Mouse (Mus musculus) kidney, postnatal 0 days (tissue): ENCODE data around the gene Adpgk. TPM values are rescaled to one million over a fixed set of nuclear protein-coding genes. Genes with fewer than 3 reads are reported as not detected.

Experiments
- ATAC-seq: fragments of 200-750 bp; cut with Nextera tagmentation; replicated peaks from 2 replicates; pipeline ENCODE4 v1.8.0; 2017; ENCODE audit warnings: low read depth, moderate number of reproducible peaks, moderate TSS enrichment, moderate library complexity; ENCODE audit not compliant: low FRiP score
- DNase-seq: peaks from one replicate; pipeline ENCODE4 v3.0.0-alpha.2; 2016; ENCODE audit warnings: low spot score
- H3K27ac ChIP-seq: fragments of 300-500 bp; sonication (generic); 2 replicates; pipeline ENCODE4 v1.5.1; 2014; ENCODE audit warnings: mild to moderate bottlenecking
- H3K27me3 ChIP-seq: fragments of 300-500 bp; sonication (generic); 2 replicates; pipeline ENCODE4 v1.6.1; 2014; ENCODE audit warnings: low read length, mixed read lengths; ENCODE audit not compliant: insufficient read depth
- H3K36me3 ChIP-seq: fragments of 300-500 bp; sonication (generic); 2 replicates; pipeline ENCODE4 v1.6.1; 2014; ENCODE audit warnings: low read length, mixed read lengths; ENCODE audit not compliant: insufficient read depth
- H3K4me1 ChIP-seq: fragments of 300-500 bp; sonication (generic); replicated peaks from 2 replicates; pipeline ENCODE4 v1.6.1; 2014; ENCODE audit warnings: antibody characterized with exemption, low read length, mixed read lengths; ENCODE audit not compliant: insufficient read depth
- H3K4me2 ChIP-seq: fragments of 300-500 bp; sonication (generic); 2 replicates; pipeline ENCODE4 v1.6.1; 2014; ENCODE audit warnings: mild to moderate bottlenecking, low read length, moderate library complexity, mixed read lengths
- H3K4me3 ChIP-seq: fragments of 300-500 bp; sonication (generic); replicated peaks from 2 replicates; pipeline ENCODE4 v1.5.1; 2014; ENCODE audit warnings: low read depth, low read length
- H3K9ac ChIP-seq: fragments of 300-500 bp; sonication (generic); 2 replicates; pipeline ENCODE4 v1.6.1; 2014; ENCODE audit warnings: low read depth, low read length
- H3K9me3 ChIP-seq: fragments of 300-500 bp; sonication (generic); replicated peaks from 2 replicates; pipeline ENCODE4 v1.6.1; 2016; ENCODE audit warnings: low read length, inconsistent platforms, mixed read lengths
- CTCF ChIP-seq: IDR thresholded peaks from 2 replicates; pipeline ENCODE4 v1.5.1; 2016; ENCODE audit warnings: antibody characterized with exemption, low read depth, mild to moderate bottlenecking, moderate library complexity
- WGBS: fragments of 180-500 bp; shearing (Covaris S2); extraction: QIAGEN DNeasy Blood & Tissue Kit; methylation state at CpG from one replicate; pipeline ENCODE4 v1.1.7; 2014; 5-methylcytosine and 5-hydroxymethylcytosine counted together
- polyA plus RNA-seq: library from polyadenylated mRNA; unstranded; fragments of >200 nt; fragmentation: Nextera tagmentation; extraction: Ambion mirVana; gene quantifications from 2 replicates; pipeline ENCODE4 v1.2.1, GENCODE M21; 2015

The Adpgk gene
- polyA plus RNA-seq, 1 experiment from 2014 or later = 26.0 TPM

- H3K36me3 ChIP-seq = peaks cover 17% of the 10 kb centered on the region
- no peaks in the 10 kb centered on the region for H3K27me3 ChIP-seq
- DNase-seq (no peak), ATAC-seq (no peak)
- no peak overlapping the region for H3K27ac ChIP-seq
- H3K4me3 ChIP-seq = no peak overlapping the region
- TF ChIP-seq CTCF = no peak
- no peak overlapping the region for H3K9ac ChIP-seq
- H3K4me1 ChIP-seq = 0 out of 2 replicates have a peak, but pooled peaks cover 3% of the 10 kb centered on the region
- H3K9me3 ChIP-seq = no peaks in the 10 kb centered on the region
- 88% methylated on average over 2 of the region's 2 CpGs for WGBS
- H3K4me2 ChIP-seq = no peak overlapping the region
Observed at GRCm38 (mm10) chr9:59296419-59296818, 5.1 kb downstream of the Adpgk start.

GRCm38 (mm10) chr9:59307890-59308289, 16.5 kb downstream of the Adpgk start:
- no peak overlapping the region for H3K4me2 ChIP-seq
- WGBS = 67% methylated on average over 2 of the region's 2 CpGs
- DNase-seq (no peak), ATAC-seq (no peak)
- no peaks in the 10 kb centered on the region for H3K4me1 ChIP-seq
- no peak overlapping the region for H3K4me3 ChIP-seq
- H3K27ac ChIP-seq = no peak overlapping the region
- no peaks in the 10 kb centered on the region for H3K27me3 ChIP-seq
- TF ChIP-seq CTCF = no peak
- H3K36me3 ChIP-seq = peaks cover 19% of the 10 kb centered on the region; the same call in 1 of the 2 replicates
- no peak overlapping the region for H3K9ac ChIP-seq
- no peaks in the 10 kb centered on the region for H3K9me3 ChIP-seq

- no peak overlapping the region for H3K4me3 ChIP-seq
- DNase-seq (no peak), ATAC-seq (no peak)
- no peaks in the 10 kb centered on the region for H3K4me1 ChIP-seq
- H3K9me3 ChIP-seq = no peaks in the 10 kb centered on the region
- H3K27ac ChIP-seq = no peak overlapping the region
- 83% methylated on average over 8 of the region's 8 CpGs for WGBS
- TF ChIP-seq CTCF = no peak
- no peak overlapping the region for H3K9ac ChIP-seq
- H3K36me3 ChIP-seq = peaks cover 22% of the 10 kb centered on the region
- H3K4me2 ChIP-seq = no peak overlapping the region
- H3K27me3 ChIP-seq = no peaks in the 10 kb centered on the region
Observed at GRCm38 (mm10) chr9:59310582-59311283, 19.4 kb downstream of the Adpgk start.

DNA sequence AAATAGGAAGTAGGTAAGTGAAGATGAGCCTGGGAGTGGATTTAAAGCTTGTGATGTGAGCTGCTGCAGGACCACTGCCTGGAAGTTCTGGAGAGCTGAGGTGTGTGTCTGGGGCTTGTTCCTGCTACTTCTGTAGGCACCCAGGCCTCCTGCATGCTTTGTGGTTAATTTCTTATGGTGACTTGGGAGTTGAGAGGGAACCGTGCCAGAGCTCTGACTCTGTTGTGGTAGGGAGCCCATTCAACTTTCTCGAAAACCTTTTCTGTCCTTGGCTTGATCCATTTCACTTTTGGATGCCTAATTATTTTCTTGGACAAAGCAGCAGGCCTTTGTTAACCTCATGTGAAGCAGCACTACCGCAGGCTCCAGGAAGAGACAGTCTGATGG, 19.9 kb downstream of the Adpgk start:
- ATAC-seq (no peak), DNase-seq (no peak)
- no peak for TF ChIP-seq CTCF
- H3K9me3 ChIP-seq = no peaks in the 10 kb centered on the region
- H3K27me3 ChIP-seq = no peaks in the 10 kb centered on the region
- no peak overlapping the region for H3K9ac ChIP-seq
- 87% methylated on average over 3 of the region's 3 CpGs for WGBS
- H3K4me2 ChIP-seq = no peak overlapping the region
- H3K36me3 ChIP-seq = peaks cover 19% of the 10 kb centered on the region
- H3K4me1 ChIP-seq = no peaks in the 10 kb centered on the region
- H3K27ac ChIP-seq = no peak overlapping the region
- no peak overlapping the region for H3K4me3 ChIP-seq

DNA sequence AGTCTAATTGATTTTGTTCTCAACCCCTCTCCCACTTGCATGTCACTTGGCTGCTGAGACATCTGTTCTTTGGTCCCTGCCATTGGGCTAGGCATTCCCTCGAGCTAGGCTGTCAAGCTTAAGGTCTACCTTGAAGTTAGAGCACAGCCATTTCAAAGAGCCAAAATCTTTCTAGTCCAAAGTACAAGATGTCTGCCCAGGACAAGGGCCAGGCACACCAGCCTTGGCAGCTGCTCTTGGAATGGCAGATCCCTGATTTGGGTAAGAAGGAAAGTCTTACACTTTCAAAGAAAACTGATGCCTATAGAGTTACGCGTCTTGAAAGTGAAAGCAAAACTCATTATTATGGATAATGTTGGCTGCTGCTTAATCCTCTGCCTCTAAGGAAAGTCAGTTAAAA, 24.8 kb downstream of the Adpgk start:
- H3K36me3 ChIP-seq = peaks cover 19% of the 10 kb centered on the region
- 85% methylated on average over 3 of the region's 3 CpGs for WGBS

DNA sequence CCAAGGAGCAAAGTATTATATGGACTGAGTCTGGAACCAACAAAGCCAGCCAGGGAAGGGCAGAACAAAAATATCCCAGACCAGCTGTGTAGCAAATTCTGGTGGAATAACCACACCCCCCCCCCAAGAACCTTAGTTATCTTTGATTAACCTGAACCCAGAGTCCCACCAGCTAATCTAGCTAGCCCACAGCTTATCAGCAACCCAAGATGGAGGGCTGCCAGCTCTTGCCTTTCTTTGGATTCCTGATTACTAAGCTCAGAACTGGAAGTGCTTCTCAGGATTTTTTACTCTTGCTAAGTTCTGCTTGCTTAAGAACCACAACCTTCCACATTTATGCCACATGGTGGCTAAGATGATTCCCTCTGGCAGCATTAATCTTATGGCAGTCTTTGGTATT, 33.0 kb downstream of the Adpgk start:
- DNase-seq (no peak), ATAC-seq (no peak)
- Histone ChIP-seq H3K9me3 (no peaks in the 10 kb centered on the region), H3K27me3 (no peaks in the 10 kb centered on the region), H3K4me3 (no peak overlapping the region), H3K4me1 (no peaks in the 10 kb centered on the region), H3K27ac (no peak overlapping the region), H3K9ac (no peak overlapping the region), H3K4me2 (no peak overlapping the region), H3K36me3 (peaks cover 25% of the 10 kb centered on the region)
- no peak for TF ChIP-seq CTCF

More for the DNA sequence above, 24.8 kb downstream of the Adpgk start:
- no peak overlapping the region for H3K4me2 ChIP-seq
- no peaks in the 10 kb centered on the region for H3K9me3 ChIP-seq
- H3K9ac ChIP-seq = no peak overlapping the region
- ATAC-seq (no peak), DNase-seq (no peak)
- no peak overlapping the region for H3K27ac ChIP-seq
- no peak overlapping the region for H3K4me3 ChIP-seq
- no peak for TF ChIP-seq CTCF
- no peaks in the 10 kb centered on the region for H3K27me3 ChIP-seq
- H3K4me1 ChIP-seq = no peaks in the 10 kb centered on the region

DNA sequence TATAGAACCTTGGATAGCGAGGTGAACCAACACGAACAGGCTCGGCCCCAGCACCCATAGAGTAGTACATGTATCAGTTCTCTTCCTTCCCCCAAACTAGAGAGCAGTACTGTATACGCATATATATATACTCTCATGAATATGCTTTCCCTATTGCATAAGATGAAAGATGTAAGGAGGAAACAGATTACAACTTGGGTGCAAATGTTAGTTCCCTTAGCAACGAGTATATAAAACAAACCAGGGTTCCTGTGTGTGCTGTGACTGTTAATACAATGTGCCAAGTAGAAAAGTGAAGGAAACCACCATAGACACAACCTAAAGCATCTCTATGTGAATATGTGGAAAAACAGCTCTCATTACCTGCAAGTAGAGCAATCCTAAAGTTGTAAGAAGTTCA, 38.7 kb downstream of the Adpgk start:
- Histone ChIP-seq H3K4me2 (no peak overlapping the region), H3K27ac (no peak overlapping the region), H3K9ac (no peak overlapping the region), H3K36me3 (peaks cover 15% of the 10 kb centered on the region), H3K27me3 (no peaks in the 10 kb centered on the region), H3K4me3 (no peak overlapping the region), H3K9me3 (no peaks in the 10 kb centered on the region), H3K4me1 (no peaks in the 10 kb centered on the region)
- DNase-seq = no peak
- TF ChIP-seq CTCF = no peak
- no peak for ATAC-seq
- WGBS = 95% methylated on average over 5 of the region's 5 CpGs
